Mouse (Mus musculus) myocyte (in vitro differentiated cells): Measurements from ENCODE around the gene Pde6d. TPM values are rescaled to one million over a fixed set of nuclear protein-coding genes. Genes with fewer than 3 reads are reported as not detected.

Experiments used
- H3K27me3 ChIP-seq: one replicate; pipeline ENCODE4 v1.6.1; 2011; ENCODE audit not compliant: control insufficient read depth, insufficient read depth, insufficient read length
- H3K36me3 ChIP-seq: one replicate; pipeline ENCODE4 v1.6.1; 2011; ENCODE audit not compliant: control insufficient read depth, insufficient read depth
- H3K4me2 ChIP-seq: one replicate; pipeline ENCODE4 v1.6.1; 2011; ENCODE audit warnings: low read depth, control low read depth
- H3K4me3 ChIP-seq: one replicate; pipeline ENCODE4 v1.5.1; 2011; ENCODE audit warnings: mild to moderate bottlenecking, control low read depth, moderate library complexity
- H3K79me2 ChIP-seq: one replicate; pipeline ENCODE4 v1.6.1; 2011; ENCODE audit not compliant: control insufficient read depth, insufficient read depth
- H3ac ChIP-seq: one replicate; pipeline ENCODE4 v1.6.1; 2011; ENCODE audit not compliant: control insufficient read depth, insufficient read length
- CEBPB ChIP-seq: IDR thresholded peaks from 2 replicates; pipeline ENCODE4 v1.6.1; 2011; ENCODE audit warnings: mild to moderate bottlenecking, moderate library complexity; ENCODE audit not compliant: poor library complexity, insufficient read depth, severe bottlenecking
- E2F4 ChIP-seq: IDR thresholded peaks from one replicate; pipeline ENCODE4 v1.6.1; 2011; ENCODE audit warnings: mild to moderate bottlenecking, control low read depth, moderate library complexity; ENCODE audit not compliant: insufficient read depth
- MAX ChIP-seq: IDR thresholded peaks from one replicate; pipeline ENCODE4 v1.6.1; 2011; ENCODE audit warnings: low read depth, mild to moderate bottlenecking, control low read depth
- MYOD1 ChIP-seq, 3 experiments: IDR thresholded peaks; one replicate each; pipeline ENCODE4 v1.6.1; 2011; ENCODE audit warnings: control low read depth in 2 of 3, low read depth in 2 of 3, mild to moderate bottlenecking in 2 of 3, moderate library complexity in 1 of 3; ENCODE audit not compliant: insufficient read length in 2 of 3, control insufficient read depth in 1 of 3
- MYOG ChIP-seq, 3 experiments: IDR thresholded peaks; one replicate each; pipeline ENCODE4 v1.6.1; 2011; ENCODE audit warnings: control low read depth in 2 of 3, low read depth in 2 of 3, mild to moderate bottlenecking in 2 of 3; ENCODE audit not compliant: insufficient read length in 2 of 3, control insufficient read depth in 1 of 3, insufficient read depth in 1 of 3
- POLR2A ChIP-seq: IDR thresholded peaks from one replicate; pipeline ENCODE4 v1.6.1; 2011; ENCODE audit warnings: low read depth, mild to moderate bottlenecking, control low read depth, moderate library complexity; ENCODE audit not compliant: insufficient read length
- POLR2AphosphoS2 ChIP-seq: IDR thresholded peaks from one replicate; pipeline ENCODE4 v1.6.1; 2011; ENCODE audit warnings: low read depth, control low read depth; ENCODE audit not compliant: insufficient read length
- REST ChIP-seq: IDR thresholded peaks from one replicate; pipeline ENCODE4 v1.6.1; 2011; ENCODE audit warnings: mild to moderate bottlenecking, control low read depth, moderate library complexity; ENCODE audit not compliant: insufficient read depth, insufficient read length
- SRF ChIP-seq: IDR thresholded peaks from one replicate; pipeline ENCODE4 v1.6.1; 2011; ENCODE audit warnings: low read depth; ENCODE audit not compliant: control insufficient read depth, insufficient read length
- TCF12 ChIP-seq: IDR thresholded peaks from one replicate; pipeline ENCODE4 v1.6.1; 2011; ENCODE audit warnings: mild to moderate bottlenecking, control low read depth; ENCODE audit not compliant: poor library complexity, insufficient read depth, severe bottlenecking
- TCF3 ChIP-seq: IDR thresholded peaks from one replicate; pipeline ENCODE4 v1.6.1; 2011; ENCODE audit warnings: low read depth, control low read depth; ENCODE audit not compliant: insufficient read length
- USF1 ChIP-seq: IDR thresholded peaks from one replicate; pipeline ENCODE4 v1.6.1; 2011; ENCODE audit warnings: low read depth, mild to moderate bottlenecking, control low read depth, moderate library complexity
- polyA plus RNA-seq: library from polyadenylated mRNA; unstranded; fragments of >200 nt; fragmentation: generic; extraction: Trizol; gene quantifications from one replicate; pipeline ENCODE4 v1.2.1, GENCODE M21; 2012; ENCODE audit warnings: missing spikeins

Gene Pde6d
- polyA plus RNA-seq, 1 experiment, result 50.0 TPM

- no peak overlapping the region for H3K4me2 ChIP-seq
- H3K36me3 ChIP-seq, result peaks cover 13% of the 10 kb centered on the region
- no peak overlapping the region for H3K4me3 ChIP-seq
- no peak for TF ChIP-seq E2F4
- TF ChIP-seq SRF, result no peak
- no peak for TF ChIP-seq POLR2A
- no peak for TF ChIP-seq MAX
- TF ChIP-seq POLR2AphosphoS2, result no peak
- no peak for TF ChIP-seq USF1
- no peak for TF ChIP-seq TCF12
- no peak for TF ChIP-seq REST
- TF ChIP-seq CEBPB, result no peak
- no peak for TF ChIP-seq TCF3
- TF ChIP-seq MYOG (IDR thresholded peaks at IDR 0.05; ENCODE audit: control insufficient read depth in 1 of 3, insufficient read depth in 1 of 3, insufficient read length in 2 of 3, low read depth in 2 of 3), result no peak
- H3K79me2 ChIP-seq, result peaks cover 3% of the 10 kb centered on the region
- no peaks in the 10 kb centered on the region for H3K27me3 ChIP-seq
- H3ac ChIP-seq, result no peak overlapping the region
Observed at GRCm38 (mm10) chr1:86538383-86538782, 44.0 kb downstream of the Pde6d start.

GRCm38 (mm10) chr1:86533411-86534130 lies 48.9 kb downstream of the Pde6d start:
- no peak overlapping the region for H3K4me3 ChIP-seq
- peaks cover 32% of the 10 kb centered on the region for H3K36me3 ChIP-seq
- H3K27me3 ChIP-seq, result no peaks in the 10 kb centered on the region
- no peak overlapping the region for H3K4me2 ChIP-seq
- TF ChIP-seq USF1 (no peak), CEBPB (no peak), MYOD1 (IDR thresholded peaks at IDR 0.05; ENCODE audit: control insufficient read depth in 1 of 3, insufficient read length in 2 of 3, low read depth in 2 of 3) (no peak), TCF12 (no peak), POLR2AphosphoS2 (no peak), SRF (no peak), MAX (no peak), POLR2A (no peak), E2F4 (no peak), MYOG (IDR thresholded peaks at IDR 0.05; ENCODE audit: control insufficient read depth in 1 of 3, insufficient read depth in 1 of 3, insufficient read length in 2 of 3, low read depth in 2 of 3) (no peak), REST (no peak), TCF3 (no peak)
- peaks cover 27% of the 10 kb centered on the region for H3K79me2 ChIP-seq
- H3ac ChIP-seq, result no peak overlapping the region

- H3K79me2 ChIP-seq, result peaks cover 38% of the 10 kb centered on the region
- no peak overlapping the region for H3ac ChIP-seq
- H3K36me3 ChIP-seq, result peaks cover 32% of the 10 kb centered on the region
- H3K27me3 ChIP-seq, result no peaks in the 10 kb centered on the region
- peak overlapping the region; percentile 43 for H3K4me2 ChIP-seq
- no peak overlapping the region for H3K4me3 ChIP-seq
- TF ChIP-seq POLR2A (no peak), POLR2AphosphoS2 (peak; percentile 56)
Observed at GRCm38 (mm10) chr1:86532362-86533051, 49.9 kb downstream of the Pde6d start.

GRCm38 (mm10) chr1:86531547-86532321 lies 50.7 kb downstream of the Pde6d start:
- TF ChIP-seq POLR2A (peak; percentile 13), POLR2AphosphoS2 (peak; percentile 80), REST (no peak), MYOD1 (IDR thresholded peaks at IDR 0.05; ENCODE audit: control insufficient read depth in 1 of 3, insufficient read length in 2 of 3, low read depth in 2 of 3) (peak in 1 of 3 experiments; percentile 35), TCF12 (no peak), E2F4 (no peak)
- Histone ChIP-seq H3K4me3 (no peak overlapping the region), H3ac (no peak overlapping the region), H3K36me3 (peaks cover 32% of the 10 kb centered on the region), H3K79me2 (peaks cover 46% of the 10 kb centered on the region), H3K4me2 (peak overlapping the region; percentile 43), H3K27me3 (no peaks in the 10 kb centered on the region)

GRCm38 (mm10) chr1:86530871-86531546 lies 51.4 kb downstream of the Pde6d start:
- peak; percentile 63 for TF ChIP-seq POLR2AphosphoS2
- no peak for TF ChIP-seq REST
- Histone ChIP-seq H3K27me3 (no peaks in the 10 kb centered on the region), H3K4me3 (no peak overlapping the region), H3K4me2 (peak overlapping the region; percentile 43), H3K79me2 (peaks cover 47% of the 10 kb centered on the region), H3K36me3 (peaks cover 32% of the 10 kb centered on the region), H3ac (no peak overlapping the region)
